Mouse (Mus musculus) urinary bladder, adult 18-20 months (tissue): ENCODE results near the gene Nap1l5.
"Not testable (repeated sequence)": the region's sequence is repeated elsewhere in the genome, so short reads cannot be mapped to it uniquely, and the experiment has no call there.

Experiments used
- DNase-seq, 2 experiments: peaks; one replicate each; pipeline ENCODE4 v3.0.0; 2022; ENCODE audit warnings: low spot score in 2 of 2, mixed read lengths in 2 of 2

Gene Nap1l5

GRCm38 (mm10) chr6:58904551-58904950 is 2.3 kb downstream of the Nap1l5 start:
- no peak for DNase-seq

GRCm38 (mm10) chr6:58903171-58903570 is 3.7 kb downstream of the Nap1l5 start:
- DNase-seq = no peak

- no peak for DNase-seq
Measured at GRCm38 (mm10) chr6:58900536-58900935, 6.3 kb downstream of the Nap1l5 start.

GRCm38 (mm10) chr6:58899076-58899475 is 7.8 kb downstream of the Nap1l5 start:
- DNase-seq = no peak

GRCm38 (mm10) chr6:58896648-58897047 is 10.2 kb downstream of the Nap1l5 start:
- no peak for DNase-seq

- DNase-seq = no peak
Measured at GRCm38 (mm10) chr6:58894994-58895393, 11.9 kb downstream of the Nap1l5 start.

- DNase-seq = no peak
Measured at GRCm38 (mm10) chr6:58893307-58893706, 13.6 kb downstream of the Nap1l5 start.

- DNase-seq = no peak
Measured at GRCm38 (mm10) chr6:58889917-58890316, 17.0 kb downstream of the Nap1l5 start.

GRCm38 (mm10) chr6:58882271-58882670 is 24.6 kb downstream of the Nap1l5 start:
- no peak for DNase-seq

- no peak for DNase-seq
Measured at GRCm38 (mm10) chr6:58881363-58881762, 25.5 kb downstream of the Nap1l5 start.

- DNase-seq = no peak
Measured at GRCm38 (mm10) chr6:58880861-58881260, 26.0 kb downstream of the Nap1l5 start.

GRCm38 (mm10) chr6:58879987-58880386 is 26.9 kb downstream of the Nap1l5 start:
- DNase-seq = no peak

- DNase-seq = no peak
Measured at GRCm38 (mm10) chr6:58879572-58879971, 27.3 kb downstream of the Nap1l5 start.

- not testable (repeated sequence) for DNase-seq
Measured at GRCm38 (mm10) chr6:58867858-58868257, 39.0 kb downstream of the Nap1l5 start.

- no peak for DNase-seq
Measured at GRCm38 (mm10) chr6:58863631-58864235, 43.1 kb downstream of the Nap1l5 start.

- DNase-seq = no peak
Measured at GRCm38 (mm10) chr6:58862446-58862993, 44.4 kb downstream of the Nap1l5 start.

GRCm38 (mm10) chr6:58859517-58859916 is 47.4 kb downstream of the Nap1l5 start:
- DNase-seq = no peak

GRCm38 (mm10) chr6:58856494-58856893 is 50.4 kb downstream of the Nap1l5 start:
- DNase-seq = no peak

- no peak for DNase-seq
Measured at GRCm38 (mm10) chr6:58855676-58856367, 51.1 kb downstream of the Nap1l5 start.
